Mouse (Mus musculus) intestine, embryonic 16.5 days (tissue): ENCODE results near the gene Nfkbie. TPM values are rescaled to one million over a fixed set of nuclear protein-coding genes. Genes with fewer than 3 reads are reported as not detected.

ENCODE experiments used
- ATAC-seq: fragments of 200-750 bp; cut with Nextera tagmentation; 2 replicates; pipeline ENCODE4 v1.8.0; 2017; ENCODE audit warnings: moderate TSS enrichment, moderate library complexity
- H3K27ac ChIP-seq: fragments of 300-500 bp; sonication (generic); 2 replicates; pipeline ENCODE4 v1.5.1; 2014; ENCODE audit warnings: mild to moderate bottlenecking, low read length
- H3K27me3 ChIP-seq: fragments of 300-500 bp; sonication (generic); replicated peaks from 2 replicates; pipeline ENCODE4 v1.6.1; 2014; ENCODE audit warnings: low read length, control low read depth, mixed read lengths; ENCODE audit not compliant: control insufficient read depth, insufficient read depth
- H3K36me3 ChIP-seq: fragments of 300-500 bp; sonication (generic); 2 replicates; pipeline ENCODE4 v1.6.1; 2014; ENCODE audit warnings: low read length, control low read depth; ENCODE audit not compliant: control insufficient read depth, insufficient read depth
- H3K4me1 ChIP-seq: fragments of 300-500 bp; sonication (generic); 2 replicates; pipeline ENCODE4 v1.6.1; 2014; ENCODE audit warnings: low read length, control low read depth, mixed read lengths; ENCODE audit not compliant: control insufficient read depth, insufficient read depth
- H3K4me2 ChIP-seq: fragments of 300-500 bp; sonication (generic); 2 replicates; pipeline ENCODE4 v1.6.1; 2014; ENCODE audit warnings: low read depth, low read length, control low read depth
- H3K4me3 ChIP-seq: fragments of 300-500 bp; sonication (generic); 2 replicates; pipeline ENCODE4 v1.5.1; 2014; ENCODE audit warnings: mild to moderate bottlenecking, low read length
- H3K9ac ChIP-seq: fragments of 300-500 bp; sonication (generic); 2 replicates; pipeline ENCODE4 v1.6.1; 2014; ENCODE audit warnings: low read depth, low read length
- H3K9me3 ChIP-seq: fragments of 300-500 bp; sonication (generic); 2 replicates; pipeline ENCODE4 v1.6.1; 2016; ENCODE audit warnings: low read length, control low read depth; ENCODE audit not compliant: control insufficient read depth
- WGBS: fragments of 180-500 bp; shearing (Covaris S2); extraction: QIAGEN DNeasy Blood & Tissue Kit; methylation state at CpG from one replicate; pipeline ENCODE4 v1.1.7; 2014; 5-methylcytosine and 5-hydroxymethylcytosine counted together
- polyA plus RNA-seq: library from polyadenylated mRNA; unstranded; fragments of >200 nt; fragmentation: Nextera tagmentation; extraction: Ambion mirVana; gene quantifications from 2 replicates; pipeline ENCODE4 v1.2.1, GENCODE M21; 2015

The Nfkbie gene
- polyA plus RNA-seq, 1 experiment from 2014 or later, result 5.5 TPM

DNA sequence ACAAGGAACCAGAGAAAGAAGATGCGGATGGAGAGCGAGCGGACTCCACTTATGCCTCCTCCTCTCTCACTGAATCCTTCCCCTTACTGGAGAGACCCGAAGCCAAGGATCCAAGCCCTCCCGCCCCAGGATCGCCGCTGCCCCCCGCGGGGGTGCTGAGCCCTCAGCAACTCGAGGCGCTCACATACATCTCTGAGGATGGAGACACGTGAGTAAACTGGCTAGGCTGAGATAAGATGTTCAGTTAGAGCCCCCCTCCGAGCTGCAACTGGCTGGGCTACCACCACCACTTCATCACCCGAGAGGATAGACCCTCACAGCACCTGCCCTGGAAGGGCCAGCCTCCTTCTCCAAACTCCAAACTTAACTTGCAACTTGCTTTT is 595 bp downstream of the Nfkbie start:
- Histone ChIP-seq H3K36me3 (no peaks in the 10 kb centered on the region), H3K4me3 (peak overlapping the region; percentile 72), H3K27ac (no peak overlapping the region), H3K4me1 (peaks cover 11% of the 10 kb centered on the region; the same call in 1 of the 2 replicates), H3K9me3 (no peaks in the 10 kb centered on the region), H3K9ac (peak overlapping the region; percentile 74), H3K4me2 (peak overlapping the region; percentile 94), H3K27me3 (peaks cover 9% of the 10 kb centered on the region)
- no peak for ATAC-seq
- WGBS, result under 1% methylated on average over 14 of the region's 14 CpGs

DNA sequence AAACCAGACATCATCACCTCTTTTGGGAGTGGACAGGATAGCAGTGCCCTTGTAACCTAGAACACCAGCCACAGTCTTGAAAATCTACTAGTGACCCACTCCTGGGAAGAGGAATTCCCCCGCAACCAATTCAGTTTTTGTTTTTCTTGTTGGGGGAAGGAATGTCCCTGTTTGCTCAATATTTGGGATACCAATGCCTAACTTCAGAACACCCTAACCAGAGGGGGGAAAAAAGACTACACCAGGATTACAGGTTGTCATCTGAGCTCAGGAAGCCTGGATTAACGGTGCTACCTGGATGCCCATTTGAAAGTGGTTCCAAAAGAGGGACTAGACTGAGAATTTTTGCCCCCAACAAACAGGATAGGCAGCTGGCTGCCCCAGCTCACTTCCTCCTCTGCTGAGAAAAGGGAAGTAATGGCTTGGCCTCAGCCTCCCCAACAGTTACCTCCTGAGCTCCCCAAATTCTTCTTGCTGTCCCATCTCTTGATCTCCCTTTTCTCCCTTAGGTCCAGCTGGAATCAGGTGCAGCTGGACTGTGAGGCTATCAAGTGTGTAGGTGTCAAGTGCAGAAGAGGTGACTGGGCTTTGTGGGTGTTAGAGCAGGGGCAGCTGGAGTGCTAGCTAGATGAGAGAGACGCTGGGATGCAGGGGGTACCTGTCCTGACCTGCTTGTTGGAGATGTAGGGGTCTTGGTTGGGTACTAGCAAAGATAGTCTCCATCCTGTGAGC is 1.2 kb downstream of the Nfkbie start:
- H3K9ac ChIP-seq, result 0 out of 2 replicates have a peak overlapping the region, but pooled peaks have one; percentile 11
- peak overlapping the region; percentile 94 for H3K4me2 ChIP-seq
- H3K27me3 ChIP-seq, result peaks cover 9% of the 10 kb centered on the region; the same call in 1 of the 2 replicates
- no peaks in the 10 kb centered on the region for H3K9me3 ChIP-seq
- no peak for ATAC-seq
- H3K4me3 ChIP-seq, result peak overlapping the region; percentile 72
- H3K36me3 ChIP-seq, result no peaks in the 10 kb centered on the region
- WGBS, result 69% methylated on average over 3 of the region's 3 CpGs
- H3K4me1 ChIP-seq, result peaks cover 11% of the 10 kb centered on the region; the same call in 1 of the 2 replicates
- no peak overlapping the region for H3K27ac ChIP-seq

DNA sequence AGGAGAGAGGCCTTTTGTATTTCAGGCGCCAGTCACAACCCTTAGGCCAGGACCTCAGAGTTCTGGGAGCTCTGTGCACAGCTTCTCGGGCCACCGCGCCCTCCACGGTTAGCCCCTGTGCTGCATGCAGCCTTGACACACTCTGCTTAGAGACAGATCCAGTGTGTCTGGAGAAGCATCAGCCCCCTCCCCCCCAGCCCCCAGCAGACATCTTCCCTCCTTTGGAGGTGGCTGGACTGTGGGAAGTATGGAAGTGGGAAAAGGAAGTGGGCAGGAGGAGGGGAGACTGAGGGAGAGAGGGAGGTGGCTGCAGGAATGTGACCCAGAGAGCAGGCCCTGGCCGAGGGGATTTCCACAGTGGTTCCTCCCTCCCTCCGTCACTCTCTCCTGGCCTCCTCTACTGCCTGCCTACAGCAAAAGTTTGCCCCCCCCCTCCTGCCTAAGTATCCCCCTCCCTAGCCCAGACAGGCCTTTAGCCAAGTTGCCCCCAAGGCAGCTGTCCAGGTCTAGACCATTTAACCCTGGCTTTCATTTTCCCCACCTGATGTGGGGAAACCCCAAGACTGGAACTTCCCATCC is 1.8 kb downstream of the Nfkbie start:
- Histone ChIP-seq H3K4me1 (peaks cover 11% of the 10 kb centered on the region; the same call in 1 of the 2 replicates), H3K9ac (0 out of 2 replicates have a peak overlapping the region, but pooled peaks have one; percentile 11), H3K9me3 (no peaks in the 10 kb centered on the region), H3K36me3 (no peaks in the 10 kb centered on the region), H3K27ac (no peak overlapping the region), H3K4me3 (no peak overlapping the region), H3K4me2 (0 out of 2 replicates have a peak overlapping the region, but pooled peaks have one; percentile 94), H3K27me3 (peaks cover 9% of the 10 kb centered on the region; the same call in 1 of the 2 replicates)
- no peak for ATAC-seq
- 86% methylated on average over 5 of the region's 7 CpGs for WGBS

DNA sequence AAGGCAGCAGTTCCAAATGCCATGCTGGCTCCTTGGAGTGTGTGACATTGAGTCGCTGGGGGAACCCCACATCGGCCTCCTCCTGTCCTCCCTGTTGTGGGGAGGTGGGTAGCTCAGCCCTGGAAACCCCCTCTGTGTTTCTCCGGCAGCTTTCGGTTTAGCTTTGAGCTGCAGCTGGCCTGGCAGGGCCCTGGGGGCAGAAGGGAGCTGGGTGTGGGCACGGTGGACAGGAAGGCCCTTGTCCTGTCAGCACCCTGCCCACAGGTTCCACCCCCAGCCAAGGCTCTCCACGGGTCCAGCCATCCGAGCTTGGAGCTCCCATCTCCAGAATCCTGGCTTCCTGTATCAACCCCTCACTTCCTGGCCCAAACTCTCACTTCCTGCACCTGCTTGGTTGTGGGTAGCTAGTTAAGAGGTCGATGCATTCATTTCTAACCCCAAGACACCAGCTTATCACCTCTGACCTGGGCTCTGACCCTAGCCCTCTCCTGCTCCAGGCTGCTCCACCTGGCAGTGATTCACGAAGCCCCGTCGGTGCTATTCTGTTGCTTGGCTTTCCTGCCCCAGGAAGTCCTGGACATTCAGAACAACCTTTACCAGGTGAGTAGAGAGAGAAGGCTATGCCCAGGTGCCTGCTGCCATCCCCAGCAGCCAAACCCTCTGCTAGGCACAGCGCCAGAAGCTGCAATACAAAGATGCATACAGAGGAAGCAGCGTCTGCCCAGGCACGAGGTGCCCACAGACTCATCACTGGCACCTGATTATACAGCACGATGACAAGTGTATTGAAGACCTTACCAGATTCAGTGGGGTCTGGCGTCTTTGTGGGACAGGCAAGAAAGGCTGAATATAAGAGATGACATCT is 2.7 kb downstream of the Nfkbie start:
- Histone ChIP-seq H3K36me3 (no peaks in the 10 kb centered on the region), H3K9me3 (no peaks in the 10 kb centered on the region), H3K4me3 (no peak overlapping the region), H3K9ac (0 out of 2 replicates have a peak overlapping the region, but pooled peaks have one; percentile 10), H3K27me3 (peaks cover 9% of the 10 kb centered on the region; the same call in 1 of the 2 replicates), H3K4me1 (peaks cover 11% of the 10 kb centered on the region; the same call in 1 of the 2 replicates), H3K27ac (no peak overlapping the region), H3K4me2 (no peak overlapping the region)
- 70% methylated on average over 16 of the region's 16 CpGs for WGBS
- ATAC-seq, result no peak

DNA sequence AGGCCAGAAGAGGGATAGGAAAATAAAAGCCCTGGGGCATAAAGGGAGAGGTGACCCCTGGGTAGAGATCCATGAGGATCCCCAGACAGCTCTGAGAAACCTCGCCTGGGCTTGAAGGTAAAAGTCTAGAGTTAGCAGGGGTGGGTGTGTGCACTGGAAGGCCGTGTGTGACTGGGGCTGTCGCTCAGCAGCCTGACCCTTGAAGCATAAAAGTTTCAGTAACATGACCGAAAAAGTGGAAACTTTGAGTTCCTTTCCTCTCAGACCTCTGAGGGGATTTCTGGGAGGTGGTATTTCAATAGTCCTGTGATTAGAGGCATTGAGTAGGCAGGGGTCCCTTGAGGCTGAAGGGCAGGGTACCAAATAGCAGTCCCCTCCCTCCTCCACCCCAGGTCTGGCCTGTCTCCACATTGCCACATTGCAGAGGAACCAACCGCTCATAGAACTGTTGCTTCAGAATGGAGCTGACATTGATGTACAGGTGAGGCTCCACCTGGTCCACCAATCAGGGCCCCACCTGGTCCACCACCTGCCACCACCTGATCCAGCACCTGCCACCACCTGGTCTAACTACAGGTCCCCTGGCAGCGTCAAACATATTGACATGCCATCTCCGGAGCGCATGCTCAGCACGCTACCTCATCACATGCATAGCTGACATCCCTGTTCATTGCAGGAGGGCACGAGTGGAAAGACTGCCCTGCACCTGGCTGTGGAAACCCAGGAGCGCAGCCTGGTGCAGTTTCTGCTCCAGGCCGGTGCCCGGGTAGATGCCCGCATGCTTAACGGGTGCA is 4.4 kb downstream of the Nfkbie start:
- Histone ChIP-seq H3K9ac (no peak overlapping the region), H3K4me3 (no peak overlapping the region), H3K27ac (no peak overlapping the region), H3K9me3 (no peaks in the 10 kb centered on the region), H3K36me3 (no peaks in the 10 kb centered on the region), H3K27me3 (peaks cover 9% of the 10 kb centered on the region; the same call in 1 of the 2 replicates), H3K4me2 (no peak overlapping the region), H3K4me1 (peaks cover 17% of the 10 kb centered on the region)
- no peak for ATAC-seq
- WGBS, result 87% methylated on average over 15 of the region's 15 CpGs

DNA sequence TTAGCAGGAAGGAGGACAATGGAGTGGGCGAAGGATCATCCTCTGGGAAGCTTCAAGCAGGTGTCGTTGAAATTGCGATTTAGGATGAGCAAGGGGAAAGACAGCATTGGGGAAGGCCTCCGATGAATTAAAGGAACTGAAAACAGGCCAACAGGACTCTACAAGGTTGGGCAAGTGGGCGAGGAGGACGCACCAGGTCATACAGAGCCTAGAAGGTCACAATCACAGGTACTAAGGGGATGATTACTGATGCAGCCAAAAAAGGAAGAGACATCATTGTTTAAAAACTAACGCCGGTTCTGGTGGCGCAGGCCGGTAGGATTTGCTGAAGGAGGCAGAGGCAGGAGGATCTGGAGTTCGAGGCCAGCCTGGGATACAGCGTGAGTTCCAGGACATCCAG is 7.7 kb downstream of the Nfkbie start:
- 73% methylated on average over 12 of the region's 12 CpGs for WGBS
- Histone ChIP-seq H3K4me1 (peaks cover 16% of the 10 kb centered on the region), H3K27me3 (no peaks in the 10 kb centered on the region), H3K4me3 (no peak overlapping the region), H3K36me3 (peaks cover 11% of the 10 kb centered on the region), H3K27ac (no peak overlapping the region), H3K9ac (peak overlapping the region; percentile 97; the same call in 1 of the 2 replicates), H3K9me3 (no peaks in the 10 kb centered on the region), H3K4me2 (peak overlapping the region; percentile 89; the same call in 1 of the 2 replicates)
- ATAC-seq, result no peak

DNA sequence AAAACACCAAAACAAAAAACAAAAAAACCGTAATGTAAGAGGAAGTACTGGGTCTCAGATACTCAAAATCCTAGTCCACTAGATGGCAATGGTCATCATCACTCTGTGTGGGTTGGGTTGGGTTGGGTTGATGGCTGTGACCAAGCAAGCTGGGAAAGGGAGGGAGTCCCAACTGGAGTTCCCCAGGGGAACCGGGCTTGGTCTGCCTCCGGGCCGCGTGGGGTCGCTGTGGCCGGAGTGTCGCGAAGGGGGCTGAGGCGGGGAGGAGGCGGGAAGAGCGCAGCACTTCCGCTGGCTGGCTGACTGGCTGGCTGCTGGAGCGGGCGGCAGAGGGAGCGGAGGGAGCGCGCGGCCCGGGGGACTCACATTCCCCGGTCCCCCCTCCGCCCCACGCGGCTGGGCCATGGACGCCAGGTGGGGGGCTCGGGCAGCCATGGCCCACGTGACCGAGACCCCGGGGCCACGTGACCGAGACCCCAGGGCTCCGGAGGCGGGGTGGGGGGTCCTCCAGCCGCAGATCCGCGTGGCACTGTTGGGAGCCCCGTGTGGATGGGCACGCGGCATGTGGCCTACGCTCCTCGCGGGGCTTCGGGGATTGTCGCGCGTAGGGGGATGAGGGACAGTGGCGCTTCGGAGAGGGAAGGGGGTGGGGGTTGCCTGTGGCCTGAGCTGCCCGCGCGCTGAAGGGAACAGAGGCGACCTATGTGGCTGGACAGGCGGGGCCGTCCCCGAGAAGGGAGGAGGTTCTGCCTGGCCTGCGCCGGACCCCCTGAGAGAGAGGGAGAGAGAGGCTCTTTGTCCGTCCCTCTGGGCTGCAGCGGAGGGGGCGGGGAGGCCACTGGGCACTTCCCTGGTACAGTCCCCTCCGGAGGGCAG is 8.4 kb downstream of the Nfkbie start, which contains the start of gene Slc35b2:
TSS of gene Slc35b2 (plus strand) at position 220 of the 876 bp plus-strand sequence.
- Histone ChIP-seq H3K4me1 (peaks cover 16% of the 10 kb centered on the region), H3K27ac (peak within 1 kb of the TSS; percentile 81), H3K9ac (peak within 1 kb of the TSS; percentile 97), H3K36me3 (peaks cover 14% of the 10 kb centered on the region), H3K27me3 (no peaks in the 10 kb centered on the region), H3K9me3 (no peaks in the 10 kb centered on the region), H3K4me2 (peak within 1 kb of the TSS; percentile 89), H3K4me3 (peak within 1 kb of the TSS; percentile 88)
- ATAC-seq, result peak; percentile 87
- under 1% methylated on average over 58 of the region's 61 CpGs for WGBS

DNA sequence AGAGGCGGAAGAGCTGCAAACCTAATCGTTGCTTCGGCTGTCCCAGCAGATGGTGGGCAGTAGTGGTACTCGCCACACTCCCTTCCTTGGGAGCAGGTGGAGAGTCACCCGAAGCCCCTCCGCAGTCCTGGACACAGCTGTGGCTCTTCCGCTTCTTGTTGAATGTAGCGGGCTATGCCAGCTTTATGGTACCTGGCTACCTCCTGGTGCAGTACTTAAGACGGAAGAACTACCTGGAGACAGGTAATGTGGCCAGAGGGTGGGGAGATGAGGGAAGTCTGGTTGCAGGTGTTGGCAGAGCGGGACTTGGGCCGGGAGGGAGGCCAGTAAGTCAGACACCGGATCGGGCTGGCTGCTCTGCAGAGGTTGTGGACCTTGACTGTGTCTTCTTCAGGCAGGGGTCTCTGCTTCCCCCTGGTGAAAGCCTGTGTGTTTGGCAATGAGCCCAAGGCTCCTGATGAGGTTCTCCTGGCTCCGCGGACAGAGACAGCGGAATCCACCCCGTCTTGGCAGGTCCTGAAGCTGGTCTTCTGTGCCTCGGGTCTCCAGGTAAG is 9.1 kb downstream of the Nfkbie start:
- 7% methylated on average over 18 of the region's 18 CpGs for WGBS
- peak overlapping the region; percentile 89 for H3K4me2 ChIP-seq
- H3K4me1 ChIP-seq, result peaks cover 16% of the 10 kb centered on the region
- no peaks in the 10 kb centered on the region for H3K9me3 ChIP-seq
- H3K27ac ChIP-seq, result peak overlapping the region; percentile 81
- H3K9ac ChIP-seq, result peak overlapping the region; percentile 97
- ATAC-seq, result peak; percentile 16
- H3K4me3 ChIP-seq, result peak overlapping the region; percentile 88
- no peaks in the 10 kb centered on the region for H3K27me3 ChIP-seq
- H3K36me3 ChIP-seq, result peaks cover 14% of the 10 kb centered on the region
